Mouse (Mus musculus): ENCODE measurements around the gene Ccr4.

Gene Ccr4

GRCm38 (mm10) chr9:114468701-114469100 is 36.0 kb downstream of the Ccr4 start:
- no peak for DNase-seq (ENCODE audit: low spot score)

- no peak for DNase-seq (ENCODE audit: low spot score)
Observed at GRCm38 (mm10) chr9:114468217-114468616, 36.5 kb downstream of the Ccr4 start.

- no peak for DNase-seq (ENCODE audit: low spot score)
Observed at GRCm38 (mm10) chr9:114466871-114467270, 37.8 kb downstream of the Ccr4 start.

DNA sequence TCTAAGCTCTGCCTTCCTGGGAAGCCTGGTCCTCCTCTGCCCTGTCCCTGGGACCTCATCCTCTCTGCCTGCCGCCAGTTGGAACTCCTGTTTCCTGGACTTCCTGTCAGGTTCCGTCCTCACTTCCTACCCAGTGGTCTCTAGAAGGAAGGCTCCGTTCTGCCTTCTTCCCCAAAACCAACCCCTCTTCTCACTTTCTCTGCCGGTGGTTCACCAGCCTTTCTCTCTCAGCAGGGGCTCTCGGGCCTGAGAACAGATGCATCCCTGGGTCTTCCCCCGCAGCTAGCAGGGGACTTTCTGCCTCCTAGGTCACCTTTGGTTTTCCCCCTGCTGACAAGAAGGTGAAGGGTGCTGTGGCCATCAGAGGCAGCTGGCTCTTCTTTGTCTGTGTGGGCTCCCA is 39.3 kb downstream of the Ccr4 start:
- no peak for DNase-seq (ENCODE audit: low spot score)

DNA sequence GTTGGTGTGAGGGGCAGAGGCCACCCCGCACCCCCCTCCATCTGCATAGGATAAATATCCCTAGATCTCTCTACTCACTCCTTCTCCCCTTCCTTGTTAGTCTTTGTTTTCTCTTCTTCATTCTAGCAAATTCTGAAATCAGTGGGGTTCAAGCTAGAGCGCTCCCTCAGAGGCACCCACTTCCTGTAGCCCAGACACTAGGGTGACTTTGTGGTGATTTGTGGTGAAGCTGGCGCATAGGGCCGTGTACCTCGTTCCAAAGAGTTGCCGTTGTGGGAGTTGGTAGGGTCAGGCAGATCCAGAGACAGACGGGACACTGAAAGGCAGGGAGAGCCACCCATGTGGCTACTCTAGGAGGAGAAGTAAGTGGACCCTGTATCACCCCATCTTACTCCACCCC is 42.1 kb downstream of the Ccr4 start:
- no peak for DNase-seq (ENCODE audit: low spot score)

- DNase-seq (ENCODE audit: low spot score): no peak
Observed at GRCm38 (mm10) chr9:114458436-114458835, 46.3 kb downstream of the Ccr4 start.

DNA sequence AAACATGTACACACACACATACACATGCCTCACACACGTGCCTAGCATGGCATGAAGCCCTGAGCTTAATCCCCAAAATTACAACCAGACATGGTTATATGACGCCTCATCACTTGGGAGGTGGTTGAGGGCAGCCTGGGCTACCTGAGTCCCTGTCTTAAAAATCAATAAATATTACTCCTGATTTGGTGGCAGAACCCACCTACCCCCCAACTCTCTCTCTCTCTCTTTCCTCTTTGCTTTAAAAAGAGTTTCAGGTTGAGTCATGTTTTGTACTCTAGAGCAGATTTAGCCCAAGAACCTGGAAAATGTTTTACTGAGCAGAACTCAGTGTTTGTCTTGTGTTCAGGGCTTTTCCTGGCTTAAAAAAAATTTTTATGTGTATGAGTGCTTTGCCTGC is 49.3 kb downstream of the Ccr4 start:
- DNase-seq (ENCODE audit: low spot score): no peak

DNA sequence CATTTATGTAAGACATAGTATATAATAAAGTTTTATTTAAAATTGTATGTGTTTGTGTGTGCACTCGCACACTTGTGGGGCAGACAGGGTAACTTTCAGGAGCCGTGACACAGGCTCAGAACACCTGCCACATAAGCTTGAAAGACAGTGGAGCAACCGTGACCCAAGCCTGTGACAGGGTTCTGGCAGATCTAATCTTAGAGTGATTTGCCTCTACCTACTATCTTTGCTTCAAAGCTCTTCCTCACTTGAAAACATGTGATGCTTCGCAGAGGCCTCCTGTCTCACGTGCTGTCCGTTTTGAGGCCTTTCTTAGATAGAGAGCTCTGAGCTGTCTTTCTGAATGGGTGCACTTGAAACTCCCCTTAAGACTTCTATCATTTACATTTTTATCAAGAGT is 52.3 kb downstream of the Ccr4 start:
- no peak for DNase-seq (ENCODE audit: low spot score)

GRCm38 (mm10) chr9:114451615-114452014 is 53.1 kb downstream of the Ccr4 start:
- no peak for DNase-seq (ENCODE audit: low spot score)

GRCm38 (mm10) chr9:114449120-114449754 is 55.5 kb downstream of the Ccr4 start:
- no peak for DNase-seq (ENCODE audit: low spot score)

GRCm38 (mm10) chr9:114448700-114449099 is 56.0 kb downstream of the Ccr4 start:
- no peak for DNase-seq (ENCODE audit: low spot score)

GRCm38 (mm10) chr9:114446887-114447286 is 57.8 kb downstream of the Ccr4 start:
- DNase-seq (ENCODE audit: low spot score): no peak

DNA sequence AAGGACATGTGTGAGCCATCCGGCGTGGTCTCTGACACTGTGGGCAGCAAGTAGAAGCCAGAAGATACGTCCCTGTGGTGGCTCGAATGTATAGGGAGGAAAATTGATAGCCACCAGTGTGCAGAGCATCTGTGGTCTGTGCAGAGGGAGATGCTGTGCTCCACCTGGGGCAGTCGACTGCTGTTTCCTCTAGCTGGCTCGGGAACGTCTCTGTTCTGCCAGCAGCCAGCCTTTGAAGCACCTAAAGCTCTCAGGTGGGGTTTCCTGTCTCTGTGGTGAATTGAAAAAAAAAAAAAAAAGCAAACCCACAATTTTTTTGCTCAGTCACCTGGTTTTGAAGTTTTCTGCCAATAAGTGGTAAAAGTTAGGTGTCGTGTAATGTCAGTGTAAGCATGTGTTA is 61.4 kb downstream of the Ccr4 start:
- no peak for DNase-seq (ENCODE audit: low spot score)

DNA sequence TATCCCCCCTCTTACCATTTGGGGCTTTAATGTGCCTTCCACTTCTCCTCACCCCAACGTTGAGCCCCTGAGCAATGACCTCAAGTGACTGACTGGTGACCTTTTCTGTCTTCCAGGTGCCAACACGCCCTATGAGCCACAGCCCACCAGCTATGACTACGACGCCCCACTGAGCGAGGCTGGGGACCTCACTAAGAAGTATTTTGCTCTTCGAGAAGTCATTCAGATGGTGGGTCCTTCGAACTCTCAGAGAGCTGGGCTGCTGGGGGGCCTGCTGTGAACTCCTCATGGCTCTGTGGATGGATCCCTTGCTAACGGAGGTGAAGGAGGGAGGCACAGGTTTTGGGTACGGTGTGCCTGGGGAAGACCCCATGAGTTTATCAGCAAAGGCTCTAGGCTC is 61.8 kb downstream of the Ccr4 start:
- DNase-seq (ENCODE audit: low spot score): no peak

GRCm38 (mm10) chr9:114442225-114442624 is 62.5 kb downstream of the Ccr4 start:
- DNase-seq (ENCODE audit: low spot score): no peak

DNA sequence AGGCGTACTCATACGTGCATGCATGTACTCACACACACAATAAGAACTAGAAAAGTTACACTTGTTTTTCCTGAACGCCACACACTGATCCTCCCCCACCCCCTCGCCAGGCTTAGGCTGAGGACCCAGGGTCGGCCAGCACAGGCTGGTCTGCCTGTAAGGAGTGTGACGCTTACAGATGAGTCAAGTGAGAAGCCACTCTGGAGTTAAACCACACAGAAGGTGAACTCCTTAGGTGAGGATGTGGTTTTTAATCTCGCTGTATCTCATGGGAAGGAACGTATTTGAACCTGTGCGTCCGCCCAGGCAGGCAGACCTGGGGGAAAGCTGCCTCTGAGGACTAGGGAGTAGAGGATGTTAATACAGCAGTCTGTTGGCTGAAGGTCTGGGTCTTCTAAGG is 64.2 kb downstream of the Ccr4 start:
- DNase-seq (ENCODE audit: low spot score): no peak
